Mouse (Mus musculus) intestine, embryonic 15.5 days (tissue): ENCODE data around the gene Sstr4. TPM values are rescaled to one million over a fixed set of nuclear protein-coding genes. Genes with fewer than 3 reads are reported as not detected.

Experiments
- ATAC-seq: fragments of 200-750 bp; cut with Nextera tagmentation; 2 replicates; pipeline ENCODE4 v1.8.0; 2017; ENCODE audit warnings: moderate TSS enrichment, moderate library complexity
- H3K27ac ChIP-seq: fragments of 300-500 bp; sonication (generic); 2 replicates; pipeline ENCODE4 v1.5.1; 2015; ENCODE audit warnings: mild to moderate bottlenecking, inconsistent platforms
- H3K27me3 ChIP-seq: fragments of 300-500 bp; sonication (generic); replicated peaks from 2 replicates; pipeline ENCODE4 v1.6.1; 2015; ENCODE audit warnings: inconsistent platforms
- H3K36me3 ChIP-seq: fragments of 300-500 bp; sonication (generic); 2 replicates; pipeline ENCODE4 v1.6.1; 2015; ENCODE audit warnings: inconsistent platforms
- H3K4me1 ChIP-seq: fragments of 300-500 bp; sonication (generic); replicated peaks from 2 replicates; pipeline ENCODE4 v1.6.1; 2015; ENCODE audit warnings: inconsistent platforms
- H3K4me2 ChIP-seq: fragments of 300-500 bp; sonication (generic); replicated peaks from 2 replicates; pipeline ENCODE4 v1.6.1; 2015; ENCODE audit warnings: mild to moderate bottlenecking, inconsistent platforms
- H3K4me3 ChIP-seq: fragments of 300-500 bp; sonication (generic); replicated peaks from 2 replicates; pipeline ENCODE4 v1.5.1; 2015; ENCODE audit warnings: inconsistent platforms
- H3K9ac ChIP-seq: fragments of 300-500 bp; sonication (generic); 2 replicates; pipeline ENCODE4 v1.6.1; 2015; ENCODE audit warnings: inconsistent platforms
- H3K9me3 ChIP-seq: fragments of 300-500 bp; sonication (generic); 2 replicates; pipeline ENCODE4 v1.6.1; 2016; ENCODE audit warnings: inconsistent platforms
- WGBS: fragments of 180-500 bp; shearing (Covaris S2); methylation state at CpG from one replicate; pipeline ENCODE4 v1.1.7; 2015; 5-methylcytosine and 5-hydroxymethylcytosine counted together
- polyA plus RNA-seq: library from polyadenylated mRNA; unstranded; fragments of >200 nt; fragmentation: Nextera tagmentation; extraction: Ambion mirVana; gene quantifications from 2 replicates; pipeline ENCODE4 v1.2.1, GENCODE M21; 2015

Sstr4 gene
- polyA plus RNA-seq, 1 experiment from 2014 or later = 2.2 TPM

DNA sequence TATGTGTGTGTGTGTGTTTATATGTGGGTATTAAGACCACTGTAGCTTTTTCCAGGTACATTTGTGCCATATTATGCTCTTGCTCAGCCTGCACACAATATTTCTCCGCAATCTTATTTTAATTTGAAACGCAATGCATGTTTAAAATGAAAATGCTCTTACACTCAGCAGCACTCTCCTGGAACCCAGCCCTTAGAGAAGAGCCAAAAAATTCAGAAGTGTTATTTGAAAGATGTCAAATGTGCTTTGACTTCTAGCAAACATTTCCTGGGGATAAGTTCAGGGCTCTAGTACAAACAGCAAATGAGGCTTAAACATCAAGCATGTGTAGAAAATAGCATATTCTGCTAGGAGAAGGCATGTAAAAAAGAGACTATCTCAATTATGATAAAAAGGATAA lies 24.6 kb downstream of the Sstr4 start:
- 62% methylated on average over 2 of the region's 2 CpGs for WGBS

DNA sequence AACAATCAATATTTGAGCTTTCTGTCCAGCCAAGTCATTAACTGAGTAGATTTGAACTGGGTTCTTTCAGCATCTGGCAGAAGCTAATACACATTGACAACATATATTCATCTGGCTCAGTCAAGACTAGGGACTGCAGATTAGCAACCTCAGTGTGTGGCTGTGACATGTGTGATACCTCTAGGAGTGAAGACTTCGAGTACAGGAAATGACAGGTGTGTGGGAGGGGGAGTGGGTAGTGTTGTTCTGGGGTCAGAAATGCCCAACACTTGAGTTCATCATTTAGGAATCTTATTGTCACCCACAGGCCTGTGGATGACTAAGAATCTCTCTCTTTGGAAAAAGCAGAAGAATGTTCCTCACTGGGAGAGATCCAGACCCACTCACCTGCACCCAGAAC lies 26.0 kb downstream of the Sstr4 start:
- Histone ChIP-seq H3K9ac (no peak overlapping the region), H3K9me3 (no peaks in the 10 kb centered on the region), H3K36me3 (no peaks in the 10 kb centered on the region), H3K27ac (no peak overlapping the region), H3K27me3 (no peaks in the 10 kb centered on the region), H3K4me2 (no peak overlapping the region), H3K4me3 (no peak overlapping the region), H3K4me1 (no peaks in the 10 kb centered on the region)
- ATAC-seq = no peak
- WGBS = 38% methylated on average over 1 of the region's 1 CpGs

More for the DNA sequence above, 24.6 kb downstream of the Sstr4 start:
- Histone ChIP-seq H3K9me3 (no peaks in the 10 kb centered on the region), H3K27me3 (no peaks in the 10 kb centered on the region), H3K27ac (no peak overlapping the region), H3K4me1 (no peaks in the 10 kb centered on the region), H3K9ac (no peak overlapping the region), H3K4me3 (no peak overlapping the region), H3K36me3 (no peaks in the 10 kb centered on the region), H3K4me2 (no peak overlapping the region)
- no peak for ATAC-seq

DNA sequence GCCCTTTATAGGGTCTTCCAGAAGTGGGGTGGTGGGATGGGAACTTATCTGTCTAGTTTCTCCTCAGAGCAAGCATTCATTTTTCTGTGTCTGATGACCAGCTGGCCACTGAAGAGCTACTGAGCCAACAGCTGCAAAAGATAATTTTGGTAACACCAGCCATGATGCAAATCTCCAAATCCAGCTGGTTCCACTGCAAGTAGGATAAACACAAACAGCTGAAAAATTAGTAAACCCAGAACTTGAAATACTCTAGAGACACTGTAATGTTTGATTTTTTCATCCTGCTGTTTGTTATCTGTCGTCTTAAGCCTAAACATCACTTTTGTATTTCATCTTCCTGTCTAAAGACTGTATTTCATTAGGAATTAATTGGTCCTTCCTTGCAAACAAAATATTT lies 26.6 kb downstream of the Sstr4 start:
- WGBS = 53% methylated on average over 1 of the region's 1 CpGs
- H3K36me3 ChIP-seq = no peaks in the 10 kb centered on the region
- no peaks in the 10 kb centered on the region for H3K4me1 ChIP-seq
- no peaks in the 10 kb centered on the region for H3K27me3 ChIP-seq
- no peak overlapping the region for H3K4me3 ChIP-seq
- no peak overlapping the region for H3K27ac ChIP-seq
- no peak overlapping the region for H3K4me2 ChIP-seq
- H3K9me3 ChIP-seq = no peaks in the 10 kb centered on the region
- H3K9ac ChIP-seq = no peak overlapping the region
- ATAC-seq = peak; percentile 78

DNA sequence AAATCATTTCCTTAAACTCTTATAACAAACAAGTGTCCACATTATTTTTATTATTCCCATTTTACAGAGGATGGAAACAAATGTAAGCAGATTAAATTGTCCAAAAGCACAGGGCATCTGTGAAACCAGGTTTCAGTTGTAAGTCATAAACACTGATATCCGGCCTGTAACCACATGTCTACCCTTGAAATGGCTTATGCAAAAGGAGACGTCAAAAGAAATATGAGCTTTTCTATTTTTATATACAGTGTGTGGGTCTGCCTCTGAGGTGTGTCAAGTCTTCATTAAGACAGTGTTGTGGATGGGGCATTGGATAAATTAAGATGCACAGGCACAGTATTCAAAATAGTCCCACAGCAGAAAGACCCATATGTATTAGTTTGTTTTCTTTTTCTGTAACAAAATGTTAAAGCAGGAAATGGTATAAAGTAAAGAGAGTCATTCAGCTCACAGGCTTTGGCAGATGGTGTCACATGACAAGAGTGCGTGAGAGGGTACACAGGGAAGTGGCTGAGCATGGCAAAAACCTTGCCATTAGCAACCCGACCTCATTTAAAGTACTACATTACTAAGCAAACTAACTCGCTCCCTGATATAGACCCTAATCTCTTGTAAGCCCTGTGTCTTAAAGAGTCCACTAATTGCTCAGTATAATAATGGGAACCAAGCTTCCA lies 30.7 kb downstream of the Sstr4 start:
- Histone ChIP-seq H3K4me1 (no peaks in the 10 kb centered on the region), H3K9ac (no peak overlapping the region), H3K9me3 (no peaks in the 10 kb centered on the region), H3K36me3 (no peaks in the 10 kb centered on the region), H3K4me2 (no peak overlapping the region), H3K27me3 (no peaks in the 10 kb centered on the region), H3K4me3 (no peak overlapping the region), H3K27ac (no peak overlapping the region)
- ATAC-seq = no peak
- 71% methylated on average over 5 of the region's 5 CpGs for WGBS

DNA sequence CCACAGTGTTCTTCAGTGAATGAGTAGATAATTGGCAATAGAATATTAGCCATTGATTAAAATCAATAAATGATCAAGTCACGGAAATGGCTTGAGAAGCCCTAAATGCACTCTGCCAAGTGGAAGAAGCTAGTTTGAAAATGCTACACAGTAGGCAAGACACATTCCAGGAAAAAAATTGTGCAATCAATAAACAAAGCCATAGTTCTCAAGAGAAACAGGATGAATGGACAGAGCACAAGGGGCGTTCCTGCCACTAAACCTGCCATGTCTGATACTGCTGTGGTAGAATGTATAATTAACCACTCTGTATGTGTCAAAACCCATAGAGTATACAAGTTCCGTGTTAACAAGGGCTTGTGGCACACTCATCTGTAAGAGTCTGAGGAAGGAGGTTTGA lies 32.4 kb downstream of the Sstr4 start:
- H3K27ac ChIP-seq = no peak overlapping the region
- no peaks in the 10 kb centered on the region for H3K9me3 ChIP-seq
- no peak for ATAC-seq
- H3K27me3 ChIP-seq = no peaks in the 10 kb centered on the region
- 72% methylated on average over 3 of the region's 3 CpGs for WGBS
- H3K4me2 ChIP-seq = no peak overlapping the region
- H3K36me3 ChIP-seq = no peaks in the 10 kb centered on the region
- H3K4me3 ChIP-seq = no peak overlapping the region
- no peaks in the 10 kb centered on the region for H3K4me1 ChIP-seq
- no peak overlapping the region for H3K9ac ChIP-seq

DNA sequence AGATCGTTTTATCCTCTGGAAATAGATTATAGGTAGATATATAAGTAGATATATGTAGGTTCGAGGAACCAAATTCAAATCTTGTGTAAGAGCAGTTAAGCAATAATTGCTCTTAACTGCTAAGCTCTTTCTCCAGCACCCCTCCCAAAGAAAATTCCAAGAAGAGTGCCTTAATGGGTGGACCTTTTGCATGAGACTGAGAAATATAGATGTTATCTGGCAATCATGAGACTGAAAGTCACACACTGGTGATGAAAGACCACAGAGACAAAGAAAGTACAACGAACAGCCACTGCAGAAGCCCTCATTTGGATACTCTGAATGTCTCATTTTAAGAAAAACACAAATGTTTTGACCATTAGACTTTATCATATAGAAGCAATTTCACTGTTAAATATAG lies 33.4 kb downstream of the Sstr4 start:
- Histone ChIP-seq H3K4me3 (no peak overlapping the region), H3K4me1 (no peaks in the 10 kb centered on the region), H3K9me3 (no peaks in the 10 kb centered on the region), H3K4me2 (no peak overlapping the region), H3K9ac (no peak overlapping the region), H3K27ac (no peak overlapping the region), H3K36me3 (no peaks in the 10 kb centered on the region), H3K27me3 (no peaks in the 10 kb centered on the region)
- 75% methylated on average over 3 of the region's 3 CpGs for WGBS
- no peak for ATAC-seq

DNA sequence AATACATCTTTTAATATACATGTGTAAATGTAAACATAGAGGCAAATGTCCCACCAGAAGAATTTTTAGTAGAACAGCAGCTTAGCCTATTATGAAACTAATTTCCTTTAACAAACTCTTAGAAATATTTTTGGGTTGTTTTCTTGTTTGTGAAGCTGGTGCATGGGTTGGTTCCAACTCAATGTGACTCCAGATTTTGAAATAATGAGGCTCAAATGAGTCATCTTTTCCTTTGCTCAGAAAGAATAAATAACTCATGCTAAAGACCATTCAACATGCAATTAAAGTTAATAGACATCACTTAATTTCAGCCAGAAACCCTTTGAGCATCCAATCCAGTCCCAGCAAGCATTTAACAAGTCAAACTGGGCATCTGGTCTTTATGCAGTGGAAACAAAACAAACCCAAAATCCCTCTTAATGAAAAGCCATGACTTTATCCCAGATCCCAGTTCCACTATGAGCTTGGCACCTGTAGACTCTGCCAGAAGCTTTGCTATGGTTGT lies 33.9 kb downstream of the Sstr4 start:
- no peak for ATAC-seq
- no peaks in the 10 kb centered on the region for H3K27me3 ChIP-seq
- no peak overlapping the region for H3K4me2 ChIP-seq
- H3K27ac ChIP-seq = no peak overlapping the region
- no peaks in the 10 kb centered on the region for H3K4me1 ChIP-seq
- H3K9ac ChIP-seq = no peak overlapping the region
- no peaks in the 10 kb centered on the region for H3K9me3 ChIP-seq
- H3K4me3 ChIP-seq = no peak overlapping the region
- no peaks in the 10 kb centered on the region for H3K36me3 ChIP-seq

DNA sequence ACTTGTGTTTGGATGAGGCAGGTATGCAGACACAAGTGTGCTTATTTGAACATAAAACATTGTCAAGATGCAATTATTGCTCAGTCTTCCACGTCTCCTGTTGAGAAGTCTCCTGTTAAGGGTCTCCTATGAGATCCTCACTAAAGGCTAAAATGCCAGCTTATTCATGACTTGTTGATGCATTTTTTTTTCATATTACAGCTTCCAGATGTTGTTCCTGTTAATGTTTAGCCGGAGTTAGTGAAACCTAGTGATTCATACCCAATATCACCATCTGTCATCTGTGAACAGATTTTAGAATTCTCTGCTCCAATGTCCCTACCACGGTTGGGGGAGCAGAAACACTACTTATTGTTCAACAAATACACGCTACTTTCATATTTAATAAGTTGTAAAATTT lies 35.8 kb downstream of the Sstr4 start:
- H3K4me1 ChIP-seq = no peaks in the 10 kb centered on the region
- no peak for ATAC-seq
- H3K36me3 ChIP-seq = no peaks in the 10 kb centered on the region
- H3K9ac ChIP-seq = no peak overlapping the region
- no peaks in the 10 kb centered on the region for H3K9me3 ChIP-seq
- no peak overlapping the region for H3K4me3 ChIP-seq
- H3K4me2 ChIP-seq = no peak overlapping the region
- H3K27me3 ChIP-seq = no peaks in the 10 kb centered on the region
- WGBS = 54% methylated on average over 4 of the region's 4 CpGs
- no peak overlapping the region for H3K27ac ChIP-seq

DNA sequence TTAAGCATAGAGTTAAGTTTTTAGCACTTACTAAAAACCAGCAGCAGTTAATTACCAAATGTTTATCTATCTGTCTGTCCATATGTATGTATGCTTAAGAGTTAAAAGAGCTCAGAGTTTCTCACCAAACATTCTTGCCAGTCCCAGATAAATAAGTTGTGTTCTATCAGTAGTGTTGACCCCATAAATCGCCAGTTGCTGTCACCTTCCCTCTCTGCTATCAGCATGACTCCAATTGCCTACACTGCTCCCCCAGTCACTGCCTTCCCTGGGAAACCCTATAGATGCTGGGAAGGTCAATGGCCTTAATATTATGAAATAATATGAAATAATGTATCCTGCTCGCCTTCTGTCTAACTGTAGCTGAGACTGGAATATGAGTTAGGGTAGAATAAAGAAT lies 37.2 kb downstream of the Sstr4 start:
- ATAC-seq = no peak
- WGBS = 43% methylated on average over 2 of the region's 2 CpGs

DNA sequence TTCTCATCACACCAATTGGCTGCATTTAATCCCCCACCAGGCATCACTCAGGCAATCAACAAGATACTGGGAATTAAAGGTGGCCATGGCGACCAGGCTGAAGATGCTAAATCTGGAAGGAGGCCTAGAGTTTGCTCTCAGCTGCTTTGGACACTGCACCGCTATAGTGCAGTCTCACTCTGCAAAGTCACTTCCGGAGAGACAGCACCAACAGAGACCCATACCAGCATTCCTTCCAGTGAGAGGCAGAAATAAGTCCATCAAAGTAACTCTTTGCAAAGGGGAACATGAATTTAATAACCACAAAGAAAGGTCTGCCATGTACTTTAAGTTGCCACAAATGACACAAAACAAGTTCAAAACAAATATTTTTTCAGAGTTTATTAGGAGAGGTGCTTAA lies 41.1 kb downstream of the Sstr4 start:
- H3K4me1 ChIP-seq = no peaks in the 10 kb centered on the region
- H3K27ac ChIP-seq = no peak overlapping the region
- no peak overlapping the region for H3K9ac ChIP-seq
- no peak overlapping the region for H3K4me3 ChIP-seq
- no peaks in the 10 kb centered on the region for H3K36me3 ChIP-seq
- H3K4me2 ChIP-seq = no peak overlapping the region
- H3K9me3 ChIP-seq = no peaks in the 10 kb centered on the region
- no peaks in the 10 kb centered on the region for H3K27me3 ChIP-seq
- no peak for ATAC-seq
- 58% methylated on average over 3 of the region's 3 CpGs for WGBS

More for the DNA sequence above, 37.2 kb downstream of the Sstr4 start:
- H3K27ac ChIP-seq = no peak overlapping the region
- no peaks in the 10 kb centered on the region for H3K4me1 ChIP-seq
- no peaks in the 10 kb centered on the region for H3K27me3 ChIP-seq
- H3K4me2 ChIP-seq = no peak overlapping the region
- no peak overlapping the region for H3K9ac ChIP-seq
- H3K9me3 ChIP-seq = no peaks in the 10 kb centered on the region
- H3K4me3 ChIP-seq = no peak overlapping the region
- H3K36me3 ChIP-seq = no peaks in the 10 kb centered on the region

DNA sequence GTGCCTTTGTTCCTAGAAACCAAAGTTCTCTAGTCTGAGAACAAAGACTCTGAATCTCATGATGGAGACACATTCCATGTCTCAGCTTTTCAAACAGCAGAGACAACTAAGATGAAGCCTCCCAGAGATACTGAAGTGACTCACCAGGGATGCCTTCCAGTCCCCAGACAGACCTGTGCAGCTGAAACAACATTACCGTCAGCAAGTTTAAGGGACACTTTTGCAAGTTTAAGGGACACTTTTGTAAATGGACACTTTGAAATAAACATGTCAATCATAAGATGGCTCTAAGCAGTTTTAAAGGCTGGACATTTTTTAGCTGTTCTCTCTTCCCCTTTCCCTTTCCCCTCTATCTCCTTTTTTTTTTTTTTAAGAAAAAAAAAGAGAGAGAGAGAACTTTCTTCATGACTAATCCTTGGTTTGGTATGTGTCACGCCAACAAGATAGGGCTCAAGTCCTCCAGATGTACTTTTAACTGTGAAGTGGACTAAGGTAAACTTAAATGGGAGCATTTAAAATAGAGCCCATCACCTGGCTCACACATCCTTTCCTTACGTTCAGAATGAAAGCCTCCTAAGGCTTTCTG lies 44.6 kb downstream of the Sstr4 start:
- Histone ChIP-seq H3K9me3 (no peaks in the 10 kb centered on the region), H3K4me2 (no peak overlapping the region), H3K4me3 (no peak overlapping the region), H3K36me3 (no peaks in the 10 kb centered on the region), H3K27me3 (no peaks in the 10 kb centered on the region), H3K4me1 (no peaks in the 10 kb centered on the region), H3K9ac (no peak overlapping the region), H3K27ac (no peak overlapping the region)
- WGBS = 44% methylated on average over 3 of the region's 3 CpGs
- ATAC-seq = no peak

DNA sequence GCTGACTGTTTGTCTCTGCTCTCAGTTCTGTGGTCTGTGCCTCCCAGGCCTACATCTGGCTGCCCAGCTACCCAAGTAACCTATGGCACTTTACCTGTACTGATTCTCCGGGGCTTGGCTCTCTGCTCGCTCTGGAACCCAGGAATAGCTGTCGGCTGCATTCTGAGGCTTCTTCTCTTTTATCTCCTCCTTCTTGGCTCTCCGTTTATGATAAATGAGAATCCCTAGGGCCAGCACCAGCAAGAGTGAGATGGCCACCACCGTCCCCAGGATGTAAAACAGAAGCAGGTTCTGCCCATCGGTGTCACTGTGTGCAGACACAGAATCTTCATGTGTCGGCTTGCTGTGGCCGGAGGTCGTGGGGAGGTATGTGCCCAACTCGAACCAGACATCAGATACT lies 46.3 kb downstream of the Sstr4 start:
- no peaks in the 10 kb centered on the region for H3K36me3 ChIP-seq
- no peak overlapping the region for H3K9ac ChIP-seq
- no peaks in the 10 kb centered on the region for H3K27me3 ChIP-seq
- WGBS = 74% methylated on average over 10 of the region's 10 CpGs
- H3K4me2 ChIP-seq = no peak overlapping the region
- no peak for ATAC-seq
- no peak overlapping the region for H3K27ac ChIP-seq
- H3K4me1 ChIP-seq = no peaks in the 10 kb centered on the region
- no peaks in the 10 kb centered on the region for H3K9me3 ChIP-seq
- peak overlapping the region; percentile 13 for H3K4me3 ChIP-seq

DNA sequence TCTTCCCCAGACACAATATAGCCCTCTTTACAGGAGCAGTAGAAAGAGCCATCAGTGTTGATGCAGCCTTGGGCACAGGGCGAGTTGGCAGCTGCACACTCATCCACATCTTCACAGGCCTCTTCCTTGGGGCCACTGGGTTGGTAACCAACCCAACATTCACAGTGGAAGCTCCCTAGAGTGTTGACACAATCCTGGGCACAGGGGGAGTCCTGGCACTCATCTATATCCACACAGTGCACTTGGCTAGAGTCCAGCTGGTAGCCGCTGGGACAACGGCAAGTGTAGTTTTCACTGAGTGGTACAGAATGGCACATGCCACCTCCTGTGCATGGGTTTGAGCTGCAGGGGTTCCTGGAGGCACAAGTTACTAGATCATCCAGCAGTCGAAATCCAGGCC lies 47.0 kb downstream of the Sstr4 start:
- no peaks in the 10 kb centered on the region for H3K36me3 ChIP-seq
- H3K9ac ChIP-seq = no peak overlapping the region
- 86% methylated on average over 4 of the region's 4 CpGs for WGBS
- ATAC-seq = no peak
- H3K27ac ChIP-seq = no peak overlapping the region; the same call in 1 of the 2 replicates
- H3K4me2 ChIP-seq = peak overlapping the region; percentile 15
- no peaks in the 10 kb centered on the region for H3K9me3 ChIP-seq
- no peaks in the 10 kb centered on the region for H3K4me1 ChIP-seq
- H3K4me3 ChIP-seq = peak overlapping the region; percentile 19; the same call in 1 of the 2 replicates
- H3K27me3 ChIP-seq = no peaks in the 10 kb centered on the region
